Mouse (Mus musculus): ENCODE data around the gene Cnnm1. TPM values are rescaled to one million over a fixed set of nuclear protein-coding genes. Genes with fewer than 3 reads are reported as not detected.

The Cnnm1 gene
- polyA plus RNA-seq (2014; fragmentation: Illumina TruSeq; extraction: RNeasy Lipid Tissue Mini Kit (QIAGEN cat#74804); ENCODE audit: low read depth, low replicate concordance) = 0.88 TPM

DNA sequence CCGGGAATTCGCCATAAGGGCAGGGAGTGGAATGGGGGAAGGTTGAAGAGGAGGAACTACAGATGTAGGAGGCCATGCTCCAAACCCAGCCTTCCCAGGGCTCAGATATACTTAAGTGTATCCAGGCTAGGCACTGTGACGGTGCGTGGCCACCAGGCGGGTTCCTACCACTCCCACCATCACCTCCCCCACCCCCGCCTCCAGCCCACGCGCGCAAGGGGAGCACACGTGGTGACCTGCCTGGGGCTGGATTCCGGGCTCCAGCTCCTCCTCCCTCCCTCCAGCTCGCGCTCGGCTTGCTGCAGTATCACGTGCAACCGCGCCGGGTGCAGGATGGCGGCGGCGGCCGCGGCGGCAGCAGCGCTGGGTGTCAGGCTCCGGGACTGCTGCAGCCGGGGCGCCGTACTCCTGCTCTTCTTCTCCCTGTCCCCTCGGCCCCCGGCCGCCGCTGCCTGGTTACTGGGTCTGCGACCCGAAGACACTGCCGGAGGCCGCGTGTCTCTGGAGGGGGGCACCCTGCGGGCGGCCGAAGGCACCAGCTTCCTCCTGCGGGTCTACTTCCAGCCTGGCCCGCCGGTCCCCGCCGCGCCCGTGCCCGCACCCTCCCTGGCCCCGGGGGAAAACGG lies at the start of gene Cnnm1:
Gene Cnnm1, plus strand, starts transcription at position 325 of the 626 bp plus-strand sequence.

DNA sequence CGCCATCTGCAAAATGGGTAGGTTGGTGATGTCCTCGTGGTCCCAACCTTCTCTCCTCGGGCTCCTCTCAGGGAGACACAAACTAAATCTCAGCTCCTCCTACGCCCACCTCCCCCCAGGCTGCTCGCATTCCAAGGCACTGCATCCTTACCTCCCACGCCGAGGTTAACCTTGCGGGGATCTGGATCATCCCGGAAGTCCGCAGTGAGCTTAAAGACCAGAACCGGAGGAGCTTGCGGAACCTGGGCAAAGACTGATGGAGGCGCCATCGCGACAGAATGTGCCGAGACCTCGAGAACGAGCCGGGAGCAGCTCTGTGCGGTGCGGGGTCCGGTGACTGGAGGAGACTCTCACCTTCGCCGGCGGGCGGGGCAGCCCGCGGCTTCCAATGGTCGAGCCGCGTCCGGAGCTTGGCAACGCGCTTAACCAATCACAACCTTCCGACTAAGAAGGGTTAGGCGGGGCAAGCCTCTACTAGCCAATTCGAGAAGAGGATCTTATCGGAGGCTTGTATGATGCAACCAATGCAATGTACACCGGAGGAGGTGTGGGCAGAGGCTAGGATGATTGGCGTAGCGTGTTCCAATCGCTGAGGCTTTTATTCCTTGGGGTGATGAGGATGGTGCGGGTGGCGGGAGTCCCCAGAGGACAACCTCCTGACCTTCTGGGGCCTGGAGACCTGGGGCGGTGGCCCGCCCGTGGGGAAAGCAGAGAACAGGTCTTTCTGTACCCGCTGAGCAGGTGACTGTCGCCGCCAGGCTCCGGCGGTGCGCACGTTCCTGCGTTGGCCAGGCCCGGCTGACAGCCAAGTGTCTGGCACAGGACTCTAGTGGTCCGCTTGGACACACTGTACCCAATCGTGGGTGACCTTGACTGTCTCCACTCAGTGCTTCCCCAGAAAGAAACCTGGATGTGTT lies 84.2 kb downstream of the Cnnm1 start, which contains the start of gene Got1:
Gene Got1, minus strand, starts transcription at position 419 of the 917 bp plus-strand sequence.

Other genes with a start within 250 kb of the Cnnm1 start
- 0.13 TPM for gene Hpse2, start 52.1 kb upstream of the Cnnm1 start, polyA plus RNA-seq (2014; fragmentation: Illumina TruSeq; extraction: RNeasy Lipid Tissue Mini Kit (QIAGEN cat#74804); ENCODE audit: low read depth, low replicate concordance)
- 7.0 TPM for gene Got1, start 84.2 kb downstream of the Cnnm1 start, polyA plus RNA-seq (2014; fragmentation: Illumina TruSeq; extraction: RNeasy Lipid Tissue Mini Kit (QIAGEN cat#74804); ENCODE audit: low read depth, low replicate concordance)
- 1.2 TPM for gene Nkx2-3, start 171.9 kb downstream of the Cnnm1 start, polyA plus RNA-seq (2014; fragmentation: Illumina TruSeq; extraction: RNeasy Lipid Tissue Mini Kit (QIAGEN cat#74804); ENCODE audit: low read depth, low replicate concordance)
- gene Slc25a28, start 234.4 kb downstream of the Cnnm1 start, polyA plus RNA-seq (2014; fragmentation: Illumina TruSeq; extraction: RNeasy Lipid Tissue Mini Kit (QIAGEN cat#74804); ENCODE audit: low read depth, low replicate concordance) = 5.8 TPM
- 8.1 TPM for gene Entpd7, start 249.2 kb downstream of the Cnnm1 start, polyA plus RNA-seq (2014; fragmentation: Illumina TruSeq; extraction: RNeasy Lipid Tissue Mini Kit (QIAGEN cat#74804); ENCODE audit: low read depth, low replicate concordance)